Mouse (Mus musculus): Measurements from ENCODE around the gene Rgl3. TPM values are rescaled to one million over a fixed set of nuclear protein-coding genes. Genes with fewer than 3 reads are reported as not detected.

Gene Rgl3
- total RNA-seq, 2 experiments from 2014 or later = 4.8 to 7.1 TPM

DNA sequence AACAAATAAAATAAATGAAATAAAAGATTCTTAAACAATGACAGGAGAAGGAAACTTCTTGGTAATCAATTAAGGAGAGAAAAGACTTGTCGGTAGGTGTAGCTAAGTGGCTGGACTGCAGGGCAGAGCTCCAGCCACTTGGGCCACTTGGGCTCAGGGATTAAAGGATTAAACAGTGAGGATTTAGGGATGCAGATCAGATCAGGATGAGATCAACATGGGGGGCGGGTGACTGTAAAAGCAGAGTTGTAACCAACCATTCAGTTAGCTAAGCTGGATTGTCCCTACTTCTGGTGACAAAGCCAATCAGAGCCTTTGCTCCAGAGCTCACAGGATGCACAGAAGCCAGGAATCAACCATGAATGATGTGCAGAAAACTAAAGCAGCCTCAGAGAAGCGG, 5.3 kb downstream of the Rgl3 start:
- DNase-seq = no peak

DNA sequence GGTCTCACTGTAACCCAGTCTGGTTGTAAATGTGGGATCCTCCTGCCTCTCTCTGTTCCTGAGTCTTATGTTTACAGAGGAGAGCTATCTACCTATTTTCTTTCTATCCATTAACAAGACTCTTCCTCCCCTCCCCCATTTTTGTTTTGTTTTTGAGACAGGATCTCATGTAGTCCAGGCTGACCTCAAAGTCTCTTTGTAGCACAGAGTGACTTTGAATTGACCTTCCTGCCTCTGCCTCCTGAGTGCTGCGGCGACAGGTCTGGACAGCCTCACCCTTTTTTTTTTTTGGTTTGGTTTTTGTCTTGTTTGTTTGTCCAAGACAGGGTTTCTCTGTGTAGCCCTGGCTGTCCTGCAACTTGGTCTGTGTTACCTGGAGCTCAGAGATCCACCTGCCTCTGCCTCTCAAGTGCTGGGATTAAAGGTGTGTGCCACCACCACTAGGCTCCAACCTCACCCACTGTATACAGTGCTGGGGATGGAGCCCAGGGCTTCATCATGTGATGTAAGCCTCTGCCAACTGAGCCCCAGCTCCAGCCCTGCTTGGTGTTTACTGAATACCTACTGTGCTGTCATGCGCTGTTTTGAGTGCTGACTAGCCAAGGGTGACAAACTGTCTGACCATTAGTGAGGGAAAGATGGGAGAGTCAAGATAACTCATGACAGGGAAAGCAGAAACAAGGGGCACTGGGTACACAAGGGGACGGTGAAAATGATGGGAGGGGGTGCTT, 10.7 kb downstream of the Rgl3 start:
- no peak for DNase-seq

DNA sequence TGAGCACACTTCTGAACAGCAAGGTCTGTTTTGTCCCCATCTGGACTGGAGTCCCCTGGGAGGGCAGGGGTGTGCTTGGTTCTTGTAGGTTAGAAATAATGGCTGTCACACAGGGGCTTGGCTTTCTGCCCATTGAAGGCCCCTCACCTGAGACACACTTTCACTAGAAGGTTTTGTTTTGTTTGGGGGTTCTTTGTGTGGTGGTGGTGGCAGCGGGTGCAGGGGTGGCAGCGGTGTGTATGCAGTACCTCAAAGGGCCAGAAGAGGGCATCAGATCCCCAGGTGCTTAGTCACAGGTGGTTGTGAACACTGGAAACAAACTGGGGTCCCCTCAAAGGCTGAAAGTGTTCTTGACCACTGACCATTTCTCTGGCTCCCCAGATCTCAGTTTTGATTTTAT, 11.3 kb downstream of the Rgl3 start:
- peak in 1 of 2 experiments; percentile 66 for DNase-seq

DNA sequence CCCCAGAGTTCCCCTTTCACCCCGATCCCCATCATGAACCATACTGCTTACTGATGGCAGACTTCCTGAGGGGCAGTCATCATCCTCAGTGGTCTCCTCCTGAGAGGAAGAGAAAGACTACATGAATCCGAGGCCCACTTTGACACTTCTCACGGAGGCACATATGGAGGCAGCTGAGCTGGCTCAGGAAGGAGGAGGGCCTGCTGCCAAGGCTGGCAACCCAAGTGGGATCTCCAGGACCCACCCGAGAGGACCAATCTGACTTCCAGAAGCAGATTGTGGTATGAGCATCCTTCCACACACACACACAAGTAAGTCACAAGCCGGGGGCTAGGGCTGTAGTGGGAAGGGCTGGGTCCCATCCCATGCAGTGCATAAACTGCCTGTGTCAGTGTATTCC, 11.9 kb downstream of the Rgl3 start:
- DNase-seq = no peak

DNA sequence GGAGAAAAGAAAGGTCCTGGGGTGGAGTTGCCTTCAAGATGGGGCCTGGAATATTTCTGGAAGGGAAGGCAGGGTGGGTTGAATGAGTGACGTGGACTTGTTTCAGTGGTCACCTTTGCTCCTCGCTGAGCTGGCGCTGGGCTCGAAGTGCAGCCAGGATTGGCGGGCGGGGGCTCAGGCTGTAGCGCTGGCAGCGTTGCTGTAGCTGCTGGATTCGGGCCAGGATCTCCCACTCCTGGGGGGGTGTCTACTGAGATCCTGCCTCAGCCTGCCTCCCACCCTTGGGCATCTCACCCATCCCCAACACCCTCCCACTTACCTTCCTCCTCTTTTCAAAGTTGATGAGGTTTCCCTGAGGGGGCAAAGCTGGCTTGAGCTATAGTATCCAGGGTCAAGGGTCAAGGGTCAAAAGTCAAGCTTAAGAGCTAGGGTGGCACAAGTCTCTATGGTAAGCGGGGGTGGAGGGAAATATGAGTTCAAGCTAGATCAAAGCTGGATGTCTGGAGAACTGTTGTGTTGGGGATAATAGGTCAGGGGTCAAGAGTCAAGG, 12.5 kb downstream of the Rgl3 start:
- no peak for DNase-seq

DNA sequence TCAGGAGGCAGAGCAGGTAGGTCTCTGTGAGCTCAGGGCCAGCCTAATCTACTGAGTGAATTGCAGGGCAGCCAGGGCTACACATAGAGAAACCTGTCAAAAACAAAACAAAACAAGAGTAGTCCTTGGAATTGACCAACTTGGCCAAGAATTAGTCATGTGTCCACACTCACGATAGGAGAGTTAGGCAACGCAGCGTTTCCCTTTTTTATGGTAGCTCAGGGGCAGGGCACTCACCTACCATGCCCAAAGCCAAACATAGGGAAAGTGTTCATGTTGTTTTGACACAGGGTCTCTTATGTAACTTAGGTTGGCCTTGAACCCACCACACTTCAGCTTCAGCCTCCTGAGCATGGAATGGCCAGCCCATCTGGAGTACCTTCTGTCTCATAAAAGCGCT, 19.9 kb downstream of the Rgl3 start:
- no peak for DNase-seq

DNA sequence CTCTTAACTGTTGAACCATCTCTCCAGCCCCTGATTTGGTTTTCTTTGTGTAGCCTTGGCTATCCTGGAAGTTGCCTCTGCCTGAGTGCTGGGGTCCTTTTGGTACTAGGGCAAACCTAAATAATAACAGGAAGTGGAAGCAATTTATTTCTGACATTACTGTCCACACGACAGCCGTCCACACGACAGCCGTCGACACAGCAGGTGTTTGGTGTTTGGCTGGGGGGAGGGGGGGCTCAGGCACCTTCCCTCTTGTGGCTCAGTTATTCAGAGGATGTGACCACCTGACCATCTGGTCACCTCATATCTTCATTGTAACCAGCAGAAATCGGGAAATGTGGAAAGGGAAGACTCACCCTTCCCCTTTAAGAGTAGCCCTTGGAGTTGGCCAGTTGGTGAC, 20.4 kb downstream of the Rgl3 start:
- no peak for DNase-seq

DNA sequence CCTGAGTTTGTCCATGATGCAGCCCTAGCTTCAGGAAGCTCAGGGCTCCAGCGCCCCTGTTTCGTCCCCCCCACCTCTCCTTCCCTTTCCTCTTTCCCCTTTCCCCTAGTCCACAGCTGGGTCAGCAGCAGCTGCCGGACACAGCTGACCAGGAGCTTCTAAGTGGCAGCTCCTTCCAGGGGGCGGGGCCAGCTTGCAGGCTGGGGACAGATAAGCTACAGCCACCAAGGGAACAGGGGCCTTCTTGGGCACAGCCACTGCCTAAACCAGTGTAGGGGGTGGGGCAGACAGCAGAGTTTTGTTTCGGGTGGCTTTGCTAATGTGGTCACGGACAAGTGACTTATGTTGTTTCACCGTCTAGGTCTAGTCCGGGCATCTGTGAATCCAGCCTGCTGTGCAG, 25.8 kb downstream of the Rgl3 start, which contains the start of gene Epor:
Gene Epor (minus strand): TSS at position 90 of the 400 bp plus-strand sequence.
- peak; percentile 73 to 88 for DNase-seq

DNA sequence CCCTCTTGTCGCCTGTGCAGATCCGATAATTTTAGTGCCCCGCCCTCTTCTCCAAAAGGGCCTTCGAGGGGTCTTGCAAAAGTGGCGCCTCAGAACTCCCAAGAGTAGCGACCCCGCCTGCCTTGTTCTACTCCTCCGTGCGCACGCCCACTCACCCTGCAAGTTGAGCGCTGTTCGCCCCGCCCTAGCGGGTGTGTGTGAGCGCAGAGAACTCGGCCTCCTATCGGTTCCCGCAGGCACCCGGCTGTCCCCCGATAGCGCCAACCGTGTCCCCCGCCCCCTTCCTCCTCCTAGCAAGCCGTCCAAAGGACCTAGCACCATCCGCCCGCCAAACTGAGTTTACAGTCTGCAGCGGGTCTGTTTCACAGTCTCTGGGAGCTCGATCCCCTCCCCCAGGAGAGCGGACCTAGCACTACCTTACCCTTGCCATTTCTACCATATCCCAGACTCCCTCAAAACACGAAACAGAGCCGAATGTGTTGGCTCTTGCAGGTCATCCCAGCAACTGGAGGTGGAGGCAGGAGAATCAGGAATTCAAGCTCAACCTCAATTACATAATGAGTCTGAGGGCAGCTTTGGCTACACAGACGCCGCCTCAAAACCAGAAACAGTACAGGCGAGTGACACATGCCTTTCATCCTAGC, 26.7 kb downstream of the Rgl3 start:
- peak; percentile 68 to 75 for DNase-seq

DNA sequence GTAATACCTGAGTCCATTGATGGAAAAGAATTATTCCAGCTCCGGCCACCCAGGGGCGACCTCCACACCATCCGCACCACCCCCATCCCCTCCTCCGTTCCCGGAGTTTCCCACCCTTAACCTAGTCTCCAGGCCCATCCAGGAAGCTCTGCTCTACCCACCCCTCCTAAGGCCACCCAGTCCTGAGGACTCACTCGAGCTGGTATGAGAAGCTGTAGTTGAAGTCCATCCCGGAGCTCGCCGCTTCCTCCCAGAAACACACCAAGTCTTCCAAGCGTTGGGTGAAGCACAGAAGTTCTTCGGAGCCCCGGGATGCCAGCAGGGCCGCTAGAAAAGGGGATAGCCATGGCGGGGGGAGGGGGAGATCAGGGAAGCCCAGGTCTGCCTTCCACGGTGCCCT, 27.2 kb downstream of the Rgl3 start:
- no peak for DNase-seq

DNA sequence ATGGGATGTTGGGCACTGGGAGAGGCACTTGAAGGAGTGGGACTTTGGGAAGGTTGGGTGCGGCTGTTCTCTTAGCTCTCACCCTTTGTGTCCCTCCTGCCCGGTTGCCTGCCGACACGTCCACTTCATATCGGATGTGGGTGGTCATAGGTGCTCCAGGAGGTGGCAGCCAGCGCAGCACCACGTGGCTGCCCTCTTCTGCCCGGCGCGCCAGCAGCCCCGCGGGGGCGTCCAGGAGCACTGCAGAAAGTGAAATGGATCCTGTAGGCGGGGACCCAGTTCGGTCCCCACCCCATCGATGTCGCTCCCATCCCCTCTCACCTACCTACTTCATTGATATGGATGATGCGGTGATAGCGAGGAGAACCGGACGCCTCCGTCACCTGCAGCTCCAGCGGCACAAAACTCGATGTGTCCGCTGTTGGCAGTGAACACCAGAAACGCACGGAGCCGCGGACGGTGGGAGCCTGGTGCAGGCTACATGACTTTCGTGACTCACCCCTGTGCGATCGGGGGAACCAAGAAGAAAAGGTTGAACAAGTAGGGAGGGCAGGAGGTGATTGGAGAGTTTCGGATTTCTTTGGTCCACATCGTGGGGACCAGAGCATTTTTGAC, 27.8 kb downstream of the Rgl3 start:
- no peak for DNase-seq

DNA sequence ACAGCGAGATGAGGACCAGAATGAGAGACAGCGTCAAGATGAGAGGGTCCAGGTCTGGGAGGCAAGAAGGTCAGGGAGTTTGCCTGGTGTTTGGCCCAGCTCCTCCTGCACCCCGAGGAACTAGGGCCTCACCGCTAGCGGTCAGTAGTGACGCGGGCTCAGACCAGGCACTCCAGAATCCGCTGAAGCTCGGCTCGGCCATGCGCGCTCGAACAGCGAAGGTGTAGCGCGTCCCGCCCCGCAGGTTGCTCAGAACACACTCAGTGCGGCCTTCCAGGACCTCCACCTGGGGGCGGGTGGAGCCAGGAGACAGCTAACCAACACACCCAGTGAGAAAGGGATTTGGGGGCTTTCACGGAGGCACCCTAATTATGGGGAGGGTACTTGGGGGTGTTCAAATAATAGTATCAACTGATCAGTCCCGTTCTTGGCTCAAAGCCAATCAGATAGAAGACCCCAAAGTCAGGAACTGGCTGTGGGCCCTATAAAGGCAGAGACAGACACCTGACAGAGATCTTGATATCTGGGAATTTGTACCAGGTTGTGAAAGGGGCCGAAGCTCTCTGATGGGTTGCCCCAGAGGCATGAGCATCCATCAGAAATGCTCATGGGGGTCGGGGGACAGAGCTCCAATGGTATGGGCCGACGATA, 28.6 kb downstream of the Rgl3 start:
- no peak for DNase-seq

DNA sequence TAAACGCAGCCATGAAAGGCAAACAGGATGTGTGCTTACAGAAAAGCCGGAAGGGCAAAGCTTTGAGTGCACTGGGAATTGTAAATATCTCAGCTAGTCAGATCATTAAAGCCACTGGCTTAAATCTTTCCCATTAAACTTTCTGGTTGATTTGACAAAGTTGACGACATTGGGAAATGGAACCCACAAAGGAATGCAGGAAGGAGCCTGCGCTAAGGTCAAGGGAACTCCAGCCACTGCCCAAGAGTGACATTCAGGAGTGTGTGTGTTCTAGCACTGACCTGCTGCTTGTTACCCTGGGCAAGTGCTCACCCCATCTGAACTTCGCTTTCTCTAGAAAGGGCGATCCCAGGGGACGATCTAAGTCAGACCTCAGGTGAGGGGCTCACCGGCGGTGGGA, 29.1 kb downstream of the Rgl3 start:
- no peak for DNase-seq

DNA sequence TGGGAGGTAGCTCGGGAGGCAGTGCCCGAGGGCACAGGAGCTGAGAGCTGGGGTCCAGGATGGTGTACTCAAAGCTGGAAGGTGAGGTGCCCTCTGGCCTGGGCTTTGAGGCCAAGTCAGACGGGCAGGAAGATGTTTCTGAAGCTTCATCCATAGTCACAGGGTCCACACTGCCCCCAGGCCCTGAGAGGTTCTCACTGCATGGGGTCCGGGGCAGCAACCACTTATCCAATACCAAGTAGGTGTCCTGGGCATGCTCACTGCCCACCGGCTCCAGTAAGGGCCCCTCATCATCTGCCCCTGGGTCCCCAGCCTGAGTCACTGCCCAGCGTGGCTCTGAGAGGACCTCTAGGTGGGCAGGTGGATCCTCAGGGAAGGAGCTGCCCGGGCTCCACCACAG, 30.0 kb downstream of the Rgl3 start:
- no peak for DNase-seq

DNA sequence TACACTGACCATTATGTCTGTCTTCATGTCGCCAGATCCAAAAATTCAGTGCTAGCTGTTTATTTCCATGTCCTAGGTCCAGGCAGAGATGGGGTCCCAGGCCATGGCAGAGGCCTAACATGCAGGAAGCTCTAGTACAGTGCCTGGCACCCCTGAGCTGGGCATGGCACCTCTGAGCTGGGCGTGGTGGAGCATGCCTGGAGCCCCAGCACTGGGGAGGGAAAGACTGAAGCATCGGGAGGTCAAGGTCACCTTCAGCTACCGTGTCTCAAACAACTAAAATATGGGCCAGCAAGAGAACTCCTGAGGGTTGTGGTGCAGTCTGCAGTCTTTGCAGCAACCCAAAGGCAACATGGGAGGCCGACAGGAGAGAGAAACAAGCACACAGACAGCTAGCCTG, 30.9 kb downstream of the Rgl3 start:
- DNase-seq = no peak

DNA sequence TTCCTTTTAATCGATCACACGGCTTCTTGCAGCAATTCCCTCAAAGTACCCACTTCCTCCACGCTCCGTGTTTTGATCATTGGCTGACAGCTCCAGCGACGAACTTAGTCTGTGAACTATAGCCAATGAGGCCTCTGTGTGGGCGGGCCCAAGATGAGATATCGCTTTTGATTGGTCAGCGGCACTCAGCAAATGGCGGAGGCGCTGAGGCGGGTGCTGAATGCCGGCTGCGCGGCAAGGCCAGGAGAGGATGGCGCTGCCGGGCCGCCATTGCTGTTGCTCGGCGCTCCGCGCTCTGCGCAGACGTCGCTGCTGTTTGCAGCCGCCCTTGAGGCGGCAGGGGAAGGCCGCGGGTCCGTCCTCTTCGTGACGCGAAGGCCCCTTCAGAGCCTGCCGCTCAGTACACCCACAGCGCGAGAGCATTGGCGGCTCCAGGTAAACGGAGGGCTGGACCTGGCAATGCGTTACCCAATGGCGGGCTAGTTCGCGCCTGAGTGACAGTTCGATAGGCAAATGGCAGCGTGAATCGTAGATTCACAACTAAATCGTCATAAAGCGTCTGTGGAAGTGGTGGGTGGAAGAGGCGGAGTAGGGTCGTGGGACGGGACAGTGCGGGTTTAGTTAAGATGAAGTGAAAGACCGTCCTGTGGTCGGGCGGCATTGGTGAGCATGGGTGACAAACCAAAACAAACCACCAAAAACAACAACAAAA, 33.5 kb downstream of the Rgl3 start, which contains the start of gene Swsap1:
Gene Swsap1 (plus strand): TSS at position 186 of the 712 bp plus-strand sequence.
- peak; percentile 99 to 100 for DNase-seq

DNA sequence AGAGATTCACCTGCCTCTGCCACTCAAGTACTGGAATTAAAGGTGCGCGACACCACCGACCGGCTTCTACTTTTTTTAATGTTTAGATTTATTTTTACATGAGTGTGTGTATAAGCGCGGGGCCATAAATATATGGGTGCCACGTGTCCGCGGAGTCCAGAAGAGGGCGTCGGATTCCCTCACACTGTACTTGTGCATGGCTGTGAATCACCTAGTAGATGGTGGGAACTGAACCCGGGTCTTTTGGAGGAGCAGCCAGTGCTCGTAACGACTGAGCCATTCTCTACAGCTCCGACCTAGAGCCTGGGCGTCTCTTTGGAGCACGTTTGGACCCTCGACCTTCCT, 34.0 kb downstream of the Rgl3 start:
- no peak for DNase-seq

DNA sequence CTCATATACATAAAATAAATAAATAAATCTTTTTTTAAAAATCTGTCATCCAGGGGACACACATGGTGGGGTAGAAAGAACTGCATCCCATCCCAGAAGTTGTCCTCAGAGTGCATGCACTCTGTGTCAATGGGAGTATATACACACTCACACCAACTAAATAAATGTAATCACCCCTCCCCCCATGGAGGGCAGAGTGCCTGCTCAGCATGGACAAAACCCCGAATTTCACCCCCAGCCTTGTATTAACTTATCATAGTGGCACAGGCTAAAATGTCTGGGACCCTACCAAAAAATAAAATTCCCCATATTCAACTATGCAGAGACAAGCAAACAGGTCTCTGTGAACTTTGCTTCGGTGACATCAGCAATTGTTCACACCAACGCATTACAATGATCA, 34.6 kb downstream of the Rgl3 start:
- no peak for DNase-seq

DNA sequence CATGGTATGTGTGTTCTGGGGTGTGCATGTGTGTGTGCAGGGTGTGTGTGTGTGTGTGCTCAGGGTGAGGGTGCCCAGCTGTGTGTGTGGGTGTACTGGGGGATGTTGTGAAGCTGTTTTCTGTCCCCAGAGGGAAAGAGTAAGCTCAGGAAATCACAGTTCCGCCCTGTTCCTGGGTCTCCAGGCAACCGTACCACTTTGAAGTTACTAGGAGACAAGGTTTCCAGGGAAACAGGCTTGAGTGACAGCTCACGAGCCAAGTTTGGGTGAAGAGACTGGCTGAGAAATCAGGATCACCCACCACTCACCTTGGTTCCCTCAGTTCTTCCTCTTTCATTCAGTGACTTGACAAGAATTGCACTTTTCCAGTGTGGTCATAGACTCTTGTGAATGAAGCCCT, 35.6 kb downstream of the Rgl3 start:
- DNase-seq = no peak

DNA sequence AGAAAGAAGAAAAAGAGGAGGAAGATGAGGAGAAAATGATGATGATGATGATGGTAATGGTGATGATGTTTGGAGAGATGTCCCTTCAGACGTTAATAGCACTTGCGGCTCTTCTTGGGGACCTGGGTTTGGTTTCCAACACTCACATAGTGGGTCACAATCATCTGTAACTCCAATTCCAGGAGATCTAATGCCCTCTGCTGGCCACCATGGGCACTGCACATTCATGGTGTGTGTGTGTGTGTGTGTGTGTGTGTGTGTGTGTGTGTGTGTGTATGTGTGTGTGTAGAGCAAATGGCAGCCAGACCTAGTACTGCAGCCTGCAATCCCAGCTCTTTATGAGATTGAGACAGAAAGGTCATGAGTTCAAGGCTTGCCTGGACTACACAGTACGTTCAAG, 37.3 kb downstream of the Rgl3 start:
- no peak for DNase-seq

DNA sequence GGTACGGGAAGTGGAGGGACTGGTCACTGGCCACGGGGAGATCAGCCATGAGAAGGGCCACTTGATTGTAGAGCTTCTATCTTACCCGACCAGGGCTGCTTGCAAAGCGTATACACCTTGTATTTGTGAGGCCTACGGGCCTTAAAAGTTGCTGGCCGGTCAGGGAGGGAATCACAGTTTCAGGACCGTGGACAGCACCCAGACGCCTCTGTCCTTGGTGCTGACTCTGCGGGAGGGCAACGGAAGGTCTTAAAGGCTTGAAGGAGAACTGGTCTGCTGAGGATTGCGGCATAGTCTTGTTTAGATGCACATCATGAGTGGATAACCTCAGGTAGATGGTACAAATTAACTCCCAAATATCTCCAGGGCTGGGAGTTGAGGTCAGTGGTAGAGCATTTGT, 38.9 kb downstream of the Rgl3 start:
- DNase-seq = peak; percentile 52 to 91

DNA sequence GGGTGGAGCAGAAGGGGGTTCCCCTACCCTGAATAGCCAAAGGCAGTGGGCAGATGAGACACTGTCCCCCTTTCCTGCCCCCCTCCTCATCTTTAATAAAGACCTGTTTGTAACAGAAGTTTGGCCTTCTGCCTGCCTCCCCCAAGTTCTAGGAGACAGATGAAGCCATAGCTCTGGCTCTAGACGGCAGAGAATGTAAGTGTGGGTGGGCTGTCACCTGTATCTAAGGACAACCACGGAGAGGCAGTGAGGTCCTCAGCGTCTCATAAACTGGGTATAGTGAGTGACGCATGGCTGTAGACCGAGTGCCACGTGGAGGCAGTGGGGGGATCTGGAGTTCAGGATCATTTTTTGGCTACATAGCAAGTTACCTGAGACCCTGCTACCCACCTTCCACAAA, 40.5 kb downstream of the Rgl3 start:
- no peak for DNase-seq

Measured in heart, adult 18-20 months (tissue).